Mouse (Mus musculus) kidney, adult 18-20 months (tissue): ENCODE measurements around the gene Ppm1h.

Experiments used
- DNase-seq: peaks from one replicate; pipeline ENCODE4 v3.0.0; 2021

Ppm1h gene

DNA sequence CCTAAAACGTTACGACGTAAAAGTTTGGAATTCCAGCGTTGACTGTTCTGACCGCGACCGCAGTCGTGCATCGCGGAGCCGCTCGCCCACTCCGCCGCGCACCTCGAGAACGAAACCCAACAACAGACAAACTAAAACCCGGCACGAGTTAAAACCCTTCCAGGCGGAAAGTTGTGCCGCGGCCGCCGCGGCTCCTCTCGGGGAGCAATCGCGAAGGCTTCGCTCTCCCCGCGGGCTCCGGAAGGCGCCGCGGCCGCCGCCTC lies 306.6 kb downstream of the Ppm1h start:
- DNase-seq = no peak

- DNase-seq = peak; percentile 87
Observed at GRCm38 (mm10) chr10:122985515-122986319, 307.2 kb downstream of the Ppm1h start.

DNA sequence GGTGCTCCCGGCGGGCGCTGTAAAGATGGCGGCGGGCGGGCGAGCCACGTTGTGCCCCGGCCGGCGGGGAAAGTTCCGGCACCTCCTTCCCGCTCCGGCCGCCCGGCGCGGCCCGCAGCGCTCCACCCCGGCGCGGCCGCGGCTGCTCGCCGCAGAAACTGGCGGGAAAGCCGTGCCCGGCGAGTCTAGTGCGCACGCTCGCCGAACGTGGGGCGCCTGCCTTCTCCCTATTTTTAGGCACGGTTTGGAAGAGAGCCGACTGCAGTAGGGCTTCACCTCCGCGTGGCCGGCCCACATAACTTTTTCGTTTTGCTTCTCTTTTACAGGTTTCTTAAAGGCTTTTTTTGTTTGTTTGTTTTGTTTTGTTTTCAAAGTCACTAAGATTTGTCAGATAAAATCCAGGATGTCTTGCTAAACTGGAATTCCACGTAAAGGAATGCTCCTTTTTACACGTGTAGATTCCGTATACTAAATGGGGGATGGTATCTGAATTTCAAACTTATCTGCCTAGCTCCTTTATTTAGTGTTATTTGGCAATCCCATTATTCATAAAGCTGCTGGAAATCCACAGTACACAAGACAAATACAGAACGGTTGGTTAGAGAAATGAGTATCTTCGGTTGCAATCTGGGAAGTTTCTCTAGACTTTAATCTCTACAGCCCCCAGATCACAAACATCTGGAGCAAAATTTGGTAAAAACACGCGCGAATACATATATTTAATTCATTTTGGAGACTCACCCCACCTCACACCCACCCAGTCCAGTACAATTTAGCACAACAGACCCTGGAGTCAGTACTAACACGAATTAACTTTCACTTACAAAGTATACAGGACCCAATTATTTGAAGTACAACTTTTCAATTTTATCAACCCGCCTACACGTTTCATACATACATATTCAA lies 308.0 kb downstream of the Ppm1h start:
- peak; percentile 86 for DNase-seq

GRCm38 (mm10) chr10:122987671-122988128 lies 309.1 kb downstream of the Ppm1h start:
- peak; percentile 59 for DNase-seq

DNA sequence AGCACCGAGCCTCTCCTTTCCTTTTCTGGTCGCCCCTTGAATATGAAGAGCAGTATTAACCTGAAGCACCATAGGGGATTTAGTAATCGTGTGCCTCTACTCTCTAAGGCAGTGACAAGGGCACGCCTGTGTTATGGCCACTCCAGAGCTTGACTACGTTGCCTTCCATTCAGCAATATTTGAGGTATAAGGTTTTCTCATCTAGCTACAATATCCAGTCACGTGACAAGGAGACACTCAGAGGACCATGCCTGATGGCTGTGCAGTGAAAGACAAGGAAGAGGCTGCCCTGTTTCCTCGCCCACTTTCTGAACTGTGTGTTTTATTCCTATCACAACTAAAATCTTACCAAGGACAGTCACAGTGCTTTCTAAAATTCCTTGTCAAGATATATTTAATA lies 309.8 kb downstream of the Ppm1h start:
- no peak for DNase-seq

- no peak for DNase-seq
Observed at GRCm38 (mm10) chr10:122989916-122990315, 311.4 kb downstream of the Ppm1h start.

- no peak for DNase-seq
Observed at GRCm38 (mm10) chr10:122990606-122991005, 312.0 kb downstream of the Ppm1h start.

GRCm38 (mm10) chr10:122991053-122991452 lies 312.5 kb downstream of the Ppm1h start:
- no peak for DNase-seq

- DNase-seq = no peak
Observed at GRCm38 (mm10) chr10:122991648-122992047, 313.1 kb downstream of the Ppm1h start.

- no peak for DNase-seq
Observed at GRCm38 (mm10) chr10:122994402-122995107, 316.0 kb downstream of the Ppm1h start.
